Mouse (Mus musculus): ENCODE measurements at regions not wholly inside any gene's neighbourhood (a gene's known extent, or its start where the extent isn't known, plus 50 kb on each side); places are given as distances from the start of the nearest gene placed in this dataset.
"Not testable (repeated sequence)": the region's sequence is repeated elsewhere in the genome, so short reads cannot be mapped to it uniquely, and the experiment has no call there.

- no peak overlapping the region for H3K4me3 ChIP-seq (replicated peaks)
- peaks cover 7% of the 10 kb centered on the region for H3K27me3 ChIP-seq (replicated peaks)
- TF ChIP-seq FLI1 (IDR thresholded peaks at IDR 0.05; ENCODE audit: low read length) = no peak
- no peak for TF ChIP-seq GATA1 (IDR thresholded peaks at IDR 0.05; ENCODE audit: borderline replicate concordance, low read length)
- peaks cover 7% of the 10 kb centered on the region; the same call in 1 of the 2 replicates for H3K9me3 ChIP-seq
- H3K4me1 ChIP-seq = no peaks in the 10 kb centered on the region
- H3K36me3 ChIP-seq (replicated peaks; ENCODE audit: low read length) = no peaks in the 10 kb centered on the region
These were observed 123.0 kb upstream of the Daam1 start for GRCm38 (mm10) chr12:71707727-71708369.

DNA sequence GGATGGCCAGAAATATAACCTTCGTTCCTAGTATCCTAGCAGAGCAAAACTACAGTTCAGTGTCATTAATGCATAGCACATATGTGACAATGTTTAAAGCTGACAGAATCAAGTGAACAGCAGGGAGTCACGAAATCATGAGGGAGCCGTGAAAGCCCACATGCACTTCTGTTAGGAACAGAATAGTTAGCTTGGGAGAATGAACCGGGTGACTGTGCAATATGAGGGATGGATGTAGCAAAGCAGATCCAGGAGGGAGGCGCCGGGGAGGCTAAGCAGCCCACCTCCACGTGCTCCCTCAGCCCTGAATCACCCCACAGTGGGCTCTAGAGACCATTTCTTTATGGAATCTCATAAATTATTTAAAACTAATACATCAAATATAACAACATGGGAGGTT, 116.3 kb upstream of the Daam1 start:
- Histone ChIP-seq H3K36me3 (replicated peaks; ENCODE audit: low read length) (no peaks in the 10 kb centered on the region), H3K4me3 (replicated peaks) (no peak overlapping the region), H3K27me3 (replicated peaks) (peaks cover 2% of the 10 kb centered on the region), H3K4me1 (no peaks in the 10 kb centered on the region), H3K9me3 (no peaks in the 10 kb centered on the region)
- no peak for TF ChIP-seq GATA1 (IDR thresholded peaks at IDR 0.05; ENCODE audit: borderline replicate concordance, low read length)
- TF ChIP-seq FLI1 (IDR thresholded peaks at IDR 0.05; ENCODE audit: low read length) = no peak

GRCm38 (mm10) chr12:71718412-71718811, 112.5 kb upstream of the Daam1 start:
- not testable (repeated sequence) for H3K9me3 ChIP-seq; H3K27me3 ChIP-seq (replicated peaks); H3K36me3 ChIP-seq (replicated peaks; ENCODE audit: low read length); H3K4me3 ChIP-seq (replicated peaks); H3K4me1 ChIP-seq

GRCm38 (mm10) chr12:71718911-71719310, 112.0 kb upstream of the Daam1 start:
- no peaks in the 10 kb centered on the region for H3K9me3 ChIP-seq
- no peaks in the 10 kb centered on the region for H3K4me1 ChIP-seq
- TF ChIP-seq GATA1 (IDR thresholded peaks at IDR 0.05; ENCODE audit: borderline replicate concordance, low read length) (no peak), FLI1 (IDR thresholded peaks at IDR 0.05; ENCODE audit: low read length) (no peak)
- H3K36me3 ChIP-seq (replicated peaks; ENCODE audit: low read length) = no peaks in the 10 kb centered on the region
- H3K27me3 ChIP-seq (replicated peaks) = peaks cover 2% of the 10 kb centered on the region
- H3K4me3 ChIP-seq (replicated peaks) = no peak overlapping the region

- H3K4me3 ChIP-seq (replicated peaks) = no peak overlapping the region
- no peak for TF ChIP-seq FLI1 (IDR thresholded peaks at IDR 0.05; ENCODE audit: low read length)
- TF ChIP-seq GATA1 (IDR thresholded peaks at IDR 0.05; ENCODE audit: borderline replicate concordance, low read length) = no peak
- H3K4me1 ChIP-seq = no peaks in the 10 kb centered on the region
- H3K9me3 ChIP-seq = no peaks in the 10 kb centered on the region
- no peaks in the 10 kb centered on the region for H3K36me3 ChIP-seq (replicated peaks; ENCODE audit: low read length)
- peaks cover 4% of the 10 kb centered on the region for H3K27me3 ChIP-seq (replicated peaks)
These were observed 105.7 kb upstream of the Daam1 start for GRCm38 (mm10) chr12:71725140-71725539.

DNA sequence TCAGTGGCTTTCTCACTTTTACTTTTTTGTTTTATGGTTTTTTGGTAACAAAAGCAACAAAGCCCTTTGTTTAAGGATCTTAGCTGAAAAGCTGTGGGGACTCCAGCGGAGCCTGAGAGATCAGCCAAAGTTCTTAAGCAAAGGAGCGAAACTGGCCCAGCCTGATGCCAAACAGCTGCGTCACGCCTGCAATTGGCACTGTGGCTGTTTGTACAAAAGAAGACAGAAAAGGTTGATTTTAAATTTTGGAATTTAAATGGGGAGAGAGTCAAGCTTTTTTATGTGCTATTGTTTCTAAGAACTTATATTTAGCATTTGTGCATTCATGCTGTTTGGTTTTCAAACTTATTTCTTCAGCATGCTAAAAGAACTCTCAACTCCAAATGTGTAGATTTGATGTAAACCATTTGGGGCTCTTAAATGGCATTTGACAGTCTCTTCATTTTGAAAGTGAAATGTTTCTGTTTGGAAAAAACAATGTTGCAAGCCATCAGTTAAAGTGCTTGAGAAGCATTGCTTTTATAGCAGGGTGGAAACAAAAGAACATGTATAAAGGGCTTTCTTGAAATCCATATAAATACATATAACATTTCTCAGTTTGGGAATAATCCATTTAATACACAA, 105.1 kb upstream of the Daam1 start:
- Histone ChIP-seq H3K27me3 (replicated peaks) (peaks cover 4% of the 10 kb centered on the region), H3K4me3 (replicated peaks) (no peak overlapping the region), H3K4me1 (no peaks in the 10 kb centered on the region), H3K36me3 (replicated peaks; ENCODE audit: low read length) (no peaks in the 10 kb centered on the region), H3K9me3 (no peaks in the 10 kb centered on the region)
- TF ChIP-seq FLI1 (IDR thresholded peaks at IDR 0.05; ENCODE audit: low read length) = no peak
- TF ChIP-seq GATA1 (IDR thresholded peaks at IDR 0.05; ENCODE audit: borderline replicate concordance, low read length) = no peak

DNA sequence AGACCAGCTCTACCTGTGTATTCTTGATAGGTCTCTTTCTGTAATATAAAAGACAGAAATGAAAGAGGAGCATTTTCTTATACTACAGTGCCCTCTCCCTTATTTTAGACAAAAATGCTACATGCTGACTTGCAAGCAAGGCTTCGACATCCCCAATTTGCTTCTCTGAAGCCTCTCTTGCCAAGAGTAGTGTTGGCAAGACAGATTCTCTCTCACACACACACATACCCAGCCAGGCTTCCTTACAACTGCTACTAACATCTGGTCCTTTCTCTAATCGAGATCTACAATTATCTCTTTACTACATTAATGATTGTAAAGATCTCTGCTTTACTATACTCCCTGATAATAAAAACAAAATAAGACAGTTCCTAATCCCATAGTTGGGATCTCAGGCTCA, 87.5 kb upstream of the Daam1 start:
- no peak for TF ChIP-seq FLI1 (IDR thresholded peaks at IDR 0.05; ENCODE audit: low read length)
- TF ChIP-seq GATA1 (IDR thresholded peaks at IDR 0.05; ENCODE audit: borderline replicate concordance, low read length) = no peak
- no peaks in the 10 kb centered on the region for H3K9me3 ChIP-seq
- no peaks in the 10 kb centered on the region for H3K36me3 ChIP-seq (replicated peaks; ENCODE audit: low read length)
- H3K27me3 ChIP-seq (replicated peaks) = peaks cover 6% of the 10 kb centered on the region
- H3K4me3 ChIP-seq (replicated peaks) = no peak overlapping the region
- H3K4me1 ChIP-seq = no peaks in the 10 kb centered on the region

DNA sequence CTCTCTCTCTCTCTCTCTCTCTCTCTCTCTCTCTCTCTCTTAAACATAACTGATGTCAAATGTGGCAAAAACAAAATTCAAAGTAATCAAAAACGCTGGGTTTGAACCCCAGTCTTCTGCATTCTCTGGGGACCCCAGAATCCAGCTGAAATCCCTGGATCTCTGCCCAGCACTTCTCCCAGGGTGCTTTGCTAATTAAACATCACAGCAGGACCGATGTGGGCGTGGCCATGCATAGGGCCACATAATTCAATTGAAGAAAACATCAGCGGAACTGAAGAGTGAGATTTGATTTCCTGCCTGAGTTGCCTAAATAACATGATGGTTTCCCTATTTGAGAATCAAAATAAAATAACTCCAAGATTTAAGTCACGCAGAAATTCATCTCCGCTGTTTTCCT, 84.9 kb upstream of the Daam1 start:
- Histone ChIP-seq H3K4me1 (no peaks in the 10 kb centered on the region), H3K36me3 (replicated peaks; ENCODE audit: low read length) (no peaks in the 10 kb centered on the region), H3K9me3 (no peaks in the 10 kb centered on the region), H3K4me3 (replicated peaks) (no peak overlapping the region), H3K27me3 (replicated peaks) (peaks cover 9% of the 10 kb centered on the region)
- TF ChIP-seq FLI1 (IDR thresholded peaks at IDR 0.05; ENCODE audit: low read length) (no peak), GATA1 (IDR thresholded peaks at IDR 0.05; ENCODE audit: borderline replicate concordance, low read length) (no peak)

DNA sequence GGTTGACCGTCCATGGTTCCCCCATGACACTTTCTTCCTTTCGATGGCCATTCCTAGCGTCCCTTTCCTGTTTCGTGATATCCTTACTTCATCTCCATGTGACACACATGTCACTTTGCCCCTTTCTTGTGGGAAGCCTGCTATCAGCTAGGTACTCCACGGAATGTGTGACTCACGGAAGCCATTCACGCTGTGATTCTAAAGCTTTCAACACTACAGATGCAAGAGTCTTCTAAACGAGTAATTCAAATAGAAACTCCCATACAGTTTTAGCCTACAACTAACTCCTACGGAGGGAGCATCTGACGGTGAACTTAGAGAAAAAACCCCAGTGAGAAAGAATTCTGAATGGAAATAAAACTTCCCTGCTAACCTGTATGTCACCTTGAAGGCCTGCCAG, 83.5 kb upstream of the Daam1 start:
- H3K9me3 ChIP-seq = no peaks in the 10 kb centered on the region
- H3K4me3 ChIP-seq (replicated peaks) = no peak overlapping the region
- H3K27me3 ChIP-seq (replicated peaks) = peaks cover 9% of the 10 kb centered on the region
- H3K4me1 ChIP-seq = no peaks in the 10 kb centered on the region
- TF ChIP-seq FLI1 (IDR thresholded peaks at IDR 0.05; ENCODE audit: low read length) = no peak
- TF ChIP-seq GATA1 (IDR thresholded peaks at IDR 0.05; ENCODE audit: borderline replicate concordance, low read length) = no peak
- no peaks in the 10 kb centered on the region for H3K36me3 ChIP-seq (replicated peaks; ENCODE audit: low read length)

DNA sequence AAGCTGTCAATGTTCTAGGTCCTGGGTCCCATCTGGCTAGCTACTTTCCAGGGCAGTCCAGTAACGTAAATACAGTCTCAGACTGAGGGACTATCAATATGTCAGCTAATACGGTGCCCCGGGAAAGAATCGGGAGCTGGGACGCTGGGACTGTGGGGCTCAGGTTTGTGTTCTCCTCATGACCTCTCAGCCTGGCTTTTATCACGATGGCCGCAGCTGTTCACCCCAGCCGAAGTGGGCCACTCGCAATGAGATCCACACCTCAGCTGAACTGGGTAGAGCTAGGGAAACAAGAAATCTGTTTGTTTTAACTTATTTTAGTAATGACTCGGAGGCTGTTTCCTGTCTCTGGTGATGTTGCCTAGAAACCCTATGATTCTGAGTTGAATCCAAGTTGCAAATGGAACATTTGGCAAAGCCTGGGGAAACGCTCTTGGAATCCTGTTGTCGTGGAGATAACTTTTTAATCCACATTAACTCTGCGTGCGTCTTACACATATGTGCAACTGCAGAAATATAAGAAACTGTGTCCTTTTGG, 83.0 kb upstream of the Daam1 start:
- Histone ChIP-seq H3K27me3 (replicated peaks) (peaks cover 13% of the 10 kb centered on the region), H3K9me3 (no peaks in the 10 kb centered on the region), H3K4me3 (replicated peaks) (no peak overlapping the region), H3K36me3 (replicated peaks; ENCODE audit: low read length) (no peaks in the 10 kb centered on the region), H3K4me1 (no peaks in the 10 kb centered on the region)
- TF ChIP-seq FLI1 (IDR thresholded peaks at IDR 0.05; ENCODE audit: low read length) (no peak), GATA1 (IDR thresholded peaks at IDR 0.05; ENCODE audit: borderline replicate concordance, low read length) (no peak)
